Mouse (Mus musculus): ENCODE results near the gene Pth2. TPM values are rescaled to one million over a fixed set of nuclear protein-coding genes. Genes with fewer than 3 reads are reported as not detected.

Gene Pth2
- total RNA-seq (2021) = not detected
- polyA plus RNA-seq (2012; rRNA removed) = not detected in 2 replicates
- long read RNA-seq = 0 reads

DNA sequence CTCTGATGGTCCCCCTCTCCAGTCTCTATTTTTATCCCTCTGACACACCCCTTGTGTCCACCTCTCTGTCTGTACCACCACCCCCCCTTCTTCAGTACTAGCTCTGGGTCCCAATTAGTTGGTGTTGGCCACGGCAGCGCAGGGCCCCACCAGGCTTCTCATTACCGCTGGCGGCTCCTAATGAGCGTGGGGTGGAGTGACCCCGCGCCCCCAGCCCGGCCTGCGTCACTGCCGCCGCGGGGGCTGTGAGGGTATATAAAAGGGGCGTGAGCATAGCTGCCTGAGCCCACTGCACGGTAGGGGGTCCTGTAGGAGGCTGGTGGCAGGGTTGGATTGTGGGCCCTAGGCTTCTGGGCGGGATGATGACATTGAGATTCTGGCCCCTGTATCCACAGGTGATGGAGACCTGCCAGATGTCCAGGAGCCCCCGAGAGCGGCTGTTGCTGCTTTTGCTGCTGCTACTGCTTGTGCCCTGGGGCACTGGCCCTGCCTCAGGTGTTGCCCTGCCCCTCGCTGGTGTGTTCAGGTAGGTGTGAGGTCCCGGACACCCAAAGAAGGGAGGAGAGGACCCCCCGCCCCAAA lies at the start of gene Pth2:
TSS of gene Pth2 (plus strand) at position 100 of the 582 bp plus-strand sequence.
- intact Hi-C loops (cut with DNase I) = no loop called here
- no peak within 1 kb of the TSS for H3K4me3 ChIP-seq
- no peak within 1 kb of the TSS for H3K9ac ChIP-seq (ENCODE audit: low read depth, low read length)
- no peak within 1 kb of the TSS for H3K27ac ChIP-seq
- H3K79me2 ChIP-seq (replicated peaks; ENCODE audit: control insufficient read depth, insufficient read depth, low read length) = no peaks in the 10 kb centered on the region
- TF ChIP-seq POLR2A (IDR thresholded peaks at IDR 0.05; ENCODE audit: insufficient read depth, low read depth, low read length) = no peak
- no peak for TF ChIP-seq EP300 (IDR thresholded peaks at IDR 0.05; ENCODE audit: insufficient read depth, low read depth, low read length)
- no peak for TF ChIP-seq CTCF (IDR thresholded peaks at IDR 0.05)
- WGBS = 25% methylated on average over 20 of the region's 20 CpGs
- H3K4me1 ChIP-seq (ENCODE audit: control insufficient read depth, insufficient read depth, low read length) = no peaks in the 10 kb centered on the region
- no peak for DNase-seq
- H3K36me3 ChIP-seq (ENCODE audit: control insufficient read depth, insufficient read depth, low read length) = no peaks in the 10 kb centered on the region
- peaks cover 26% of the 10 kb centered on the region for H3K27me3 ChIP-seq (ENCODE audit: control insufficient read depth, insufficient read depth, low read length)

DNA sequence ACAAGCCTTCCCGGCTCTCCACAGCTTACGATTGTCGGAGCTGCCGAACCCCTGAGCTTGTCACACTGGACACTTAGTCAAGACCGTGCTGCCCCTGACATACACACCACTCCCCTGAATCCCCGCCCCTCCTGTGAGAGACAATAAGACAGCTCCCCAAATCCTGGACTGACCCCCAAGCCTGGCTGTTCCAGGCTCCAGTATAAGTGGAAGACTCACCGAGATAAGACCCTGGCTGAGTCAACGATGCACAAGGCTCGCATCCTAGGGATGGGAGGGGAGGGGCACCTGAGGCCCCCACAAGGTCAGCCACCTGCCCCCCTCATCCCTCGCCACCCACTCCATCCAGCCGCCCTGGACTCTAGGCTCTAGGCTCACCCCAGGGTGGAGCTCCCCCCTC lies 48.9 kb upstream of the Pth2 start:
- no peaks in the 10 kb centered on the region for H3K27me3 ChIP-seq (ENCODE audit: control insufficient read depth, insufficient read depth, low read length)
- 81% methylated on average over 11 of the region's 11 CpGs for WGBS
- intact Hi-C loops (cut with DNase I) = no loop called here
- H3K27ac ChIP-seq = no peak overlapping the region
- peaks cover 7% of the 10 kb centered on the region for H3K36me3 ChIP-seq (ENCODE audit: control insufficient read depth, insufficient read depth, low read length)
- no peak overlapping the region for H3K4me3 ChIP-seq
- DNase-seq = no peak
- H3K9ac ChIP-seq (ENCODE audit: low read depth, low read length) = no peak overlapping the region
- peaks cover 5% of the 10 kb centered on the region; the same call in 1 of the 2 replicates for H3K4me1 ChIP-seq (ENCODE audit: control insufficient read depth, insufficient read depth, low read length)
- TF ChIP-seq CTCF (IDR thresholded peaks at IDR 0.05) (no peak), POLR2A (IDR thresholded peaks at IDR 0.05; ENCODE audit: insufficient read depth, low read depth, low read length) (no peak)
- no peaks in the 10 kb centered on the region; the same call in 1 of the 2 replicates for H3K79me2 ChIP-seq (replicated peaks; ENCODE audit: control insufficient read depth, insufficient read depth, low read length)

DNA sequence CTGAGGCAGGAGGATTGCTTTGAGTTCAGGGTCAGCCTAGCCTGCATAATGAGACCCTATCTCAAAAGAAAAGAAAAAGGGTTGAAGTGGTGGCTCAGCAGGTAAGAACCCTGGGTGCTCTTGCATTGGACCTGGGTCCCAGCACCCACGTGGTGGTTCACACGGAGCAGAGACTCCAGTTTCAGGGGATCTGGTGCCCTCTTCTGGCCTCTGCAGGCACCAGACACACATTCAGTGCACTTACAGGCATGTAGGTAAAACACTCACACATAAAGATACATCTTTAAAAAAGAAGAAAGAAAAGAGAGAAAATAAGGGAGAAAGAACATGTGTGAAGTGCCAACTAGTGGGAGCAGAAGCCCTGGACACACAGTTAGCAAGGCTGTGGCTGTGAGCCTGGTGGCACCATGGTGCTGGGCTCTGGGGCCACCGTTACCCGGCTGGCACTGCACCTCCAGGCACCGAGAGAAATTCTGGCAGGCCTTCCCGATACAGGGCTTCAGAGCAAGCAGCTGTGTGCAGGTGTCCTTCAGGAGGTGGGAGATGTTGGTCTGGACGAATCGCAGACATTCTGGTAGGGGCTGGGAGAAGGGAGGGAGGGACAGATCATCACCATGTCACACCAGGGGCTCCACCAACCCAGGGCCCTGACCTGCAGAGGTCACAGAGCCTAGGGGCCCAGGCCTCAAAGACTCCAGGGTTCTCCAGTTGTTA lies 47.2 kb upstream of the Pth2 start:
- 86% methylated on average over 8 of the region's 8 CpGs for WGBS
- Histone ChIP-seq H3K79me2 (replicated peaks; ENCODE audit: control insufficient read depth, insufficient read depth, low read length) (no peaks in the 10 kb centered on the region), H3K27ac (no peak overlapping the region), H3K4me3 (no peak overlapping the region), H3K27me3 (ENCODE audit: control insufficient read depth, insufficient read depth, low read length) (no peaks in the 10 kb centered on the region), H3K36me3 (ENCODE audit: control insufficient read depth, insufficient read depth, low read length) (no peaks in the 10 kb centered on the region), H3K4me1 (ENCODE audit: control insufficient read depth, insufficient read depth, low read length) (peaks cover 5% of the 10 kb centered on the region; the same call in 1 of the 2 replicates), H3K9ac (ENCODE audit: low read depth, low read length) (no peak overlapping the region)
- intact Hi-C loops (cut with DNase I) = no loop called here
- DNase-seq = no peak
- TF ChIP-seq EP300 (IDR thresholded peaks at IDR 0.05; ENCODE audit: insufficient read depth, low read depth, low read length) = no peak
- TF ChIP-seq CTCF (IDR thresholded peaks at IDR 0.05) = peak; percentile 52

DNA sequence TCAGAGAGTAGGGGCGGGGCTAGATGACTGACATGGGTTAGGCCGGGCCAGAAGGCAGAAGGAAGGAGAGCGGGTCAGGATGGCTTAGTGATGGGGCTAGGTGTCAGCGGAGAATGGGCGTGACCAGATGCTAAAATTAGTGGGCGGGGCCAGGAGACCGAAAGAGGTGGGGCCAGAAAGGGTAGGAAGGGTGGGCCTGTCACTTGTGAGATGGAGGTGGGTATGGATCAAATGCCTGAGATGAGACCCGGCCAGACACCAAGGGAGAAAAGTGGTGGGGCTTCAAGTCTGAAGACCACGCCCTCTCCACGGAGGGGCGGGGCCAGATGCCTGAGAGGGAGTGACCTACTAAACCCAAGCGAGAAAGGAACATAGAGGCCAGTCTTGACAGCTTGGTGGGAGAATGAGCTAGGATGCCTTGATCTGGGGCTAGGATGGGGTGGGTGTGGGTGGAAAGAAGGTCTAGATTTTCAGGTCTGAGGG lies 46.2 kb upstream of the Pth2 start:
- Histone ChIP-seq H3K4me3 (no peak overlapping the region), H3K27me3 (ENCODE audit: control insufficient read depth, insufficient read depth, low read length) (no peaks in the 10 kb centered on the region), H3K9ac (ENCODE audit: low read depth, low read length) (no peak overlapping the region), H3K79me2 (replicated peaks; ENCODE audit: control insufficient read depth, insufficient read depth, low read length) (no peaks in the 10 kb centered on the region), H3K4me1 (ENCODE audit: control insufficient read depth, insufficient read depth, low read length) (peaks cover 4% of the 10 kb centered on the region; the same call in 1 of the 2 replicates), H3K36me3 (ENCODE audit: control insufficient read depth, insufficient read depth, low read length) (no peaks in the 10 kb centered on the region), H3K27ac (no peak overlapping the region)
- TF ChIP-seq CTCF (IDR thresholded peaks at IDR 0.05) (no peak), EP300 (IDR thresholded peaks at IDR 0.05; ENCODE audit: insufficient read depth, low read depth, low read length) (no peak), POLR2A (IDR thresholded peaks at IDR 0.05; ENCODE audit: insufficient read depth, low read depth, low read length) (no peak)
- 37% methylated on average over 12 of the region's 12 CpGs for WGBS
- DNase-seq = peak in 1 of 2 experiments; percentile 49
- intact Hi-C loops (cut with DNase I) = loop anchor here (5.0 kb wide), 1 partner anchor 152 kb away; no protein-coding TSS in a partner anchor

DNA sequence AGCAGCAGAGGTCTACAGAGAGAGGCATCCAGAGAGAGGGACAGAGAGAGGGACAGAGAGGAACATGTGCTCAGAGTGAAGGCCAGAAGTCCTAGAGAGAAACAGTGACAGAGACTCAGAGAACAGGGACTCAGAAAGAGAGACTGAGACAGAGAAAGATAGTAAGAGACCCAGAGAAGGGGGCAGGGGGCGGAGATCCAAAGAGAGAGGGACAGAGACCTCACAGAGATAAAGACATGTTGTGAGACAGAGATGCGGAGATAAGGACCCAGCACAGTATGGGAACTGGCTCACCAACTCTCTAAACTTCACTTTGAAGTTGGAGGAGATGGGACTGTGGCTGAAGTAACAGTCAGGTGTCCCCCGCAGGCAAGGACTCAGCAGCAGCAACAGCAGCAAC lies 45.4 kb upstream of the Pth2 start:
- H3K9ac ChIP-seq (ENCODE audit: low read depth, low read length) = peak overlapping the region; percentile 39
- no peak for TF ChIP-seq POLR2A (IDR thresholded peaks at IDR 0.05; ENCODE audit: insufficient read depth, low read depth, low read length)
- H3K27me3 ChIP-seq (ENCODE audit: control insufficient read depth, insufficient read depth, low read length) = no peaks in the 10 kb centered on the region
- intact Hi-C loops (cut with DNase I) = loop anchor here (5.0 kb wide), 1 partner anchor 153 kb away; no protein-coding TSS in a partner anchor
- 74% methylated on average over 3 of the region's 3 CpGs for WGBS
- no peak for DNase-seq
- no peaks in the 10 kb centered on the region for H3K36me3 ChIP-seq (ENCODE audit: control insufficient read depth, insufficient read depth, low read length)
- peak overlapping the region; percentile 69 for H3K4me3 ChIP-seq
- peak overlapping the region; percentile 96 for H3K27ac ChIP-seq
- peaks cover 4% of the 10 kb centered on the region; the same call in 1 of the 2 replicates for H3K4me1 ChIP-seq (ENCODE audit: control insufficient read depth, insufficient read depth, low read length)
- no peaks in the 10 kb centered on the region for H3K79me2 ChIP-seq (replicated peaks; ENCODE audit: control insufficient read depth, insufficient read depth, low read length)

All from heart, adult 2 months (tissue).